Mouse (Mus musculus): ENCODE results near the gene Ift57.

Ift57 gene

GRCm38 (mm10) chr16:49698620-49699525 lies at the start of gene Ift57:
Ift57 (plus strand) TSS chr16:49699233.
- no peak for TF ChIP-seq GATA4 (IDR thresholded peaks at IDR 0.05; ENCODE audit: insufficient replicate concordance, low read length)

DNA sequence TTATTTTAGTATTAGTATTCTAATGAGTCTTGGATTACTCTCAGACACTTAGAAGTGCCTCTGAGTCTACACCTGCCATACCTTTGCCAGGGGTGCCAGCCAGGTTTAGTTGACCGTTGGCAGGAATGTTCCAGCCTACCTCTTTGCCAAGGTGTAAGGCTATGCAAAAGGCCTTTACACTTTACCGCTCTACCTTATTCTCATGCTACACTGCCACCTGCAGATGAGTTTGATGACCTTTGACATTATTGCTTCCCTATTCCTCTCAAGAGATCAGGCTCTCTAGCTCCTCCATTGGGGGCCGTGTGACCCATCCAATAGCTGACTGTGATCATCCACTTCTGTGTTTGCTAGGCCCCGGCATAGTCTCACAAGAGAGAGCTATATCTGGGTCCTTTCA lies 41.9 kb upstream of the Ift57 start:
- no peak for TF ChIP-seq GATA4 (IDR thresholded peaks at IDR 0.05; ENCODE audit: insufficient replicate concordance, low read length)

DNA sequence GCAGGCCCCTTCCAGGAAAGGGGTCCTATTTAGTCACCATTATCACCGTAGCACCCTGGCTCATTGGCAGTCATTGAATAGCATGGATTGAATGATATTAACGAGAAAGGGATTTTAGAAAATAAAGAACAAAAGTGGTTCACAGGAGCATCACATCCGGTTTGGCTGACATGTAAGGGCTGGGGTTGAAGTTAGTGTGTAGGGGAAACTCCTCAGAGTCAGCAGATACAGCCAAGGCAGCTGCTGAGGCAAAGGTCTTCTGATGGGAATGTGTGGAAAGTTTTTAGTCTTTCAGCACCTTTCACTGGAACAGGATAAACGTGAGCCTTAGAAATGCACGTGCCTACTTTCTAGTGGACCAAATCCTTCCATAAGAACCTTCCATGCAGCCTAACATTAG lies 41.0 kb upstream of the Ift57 start:
- no peak for TF ChIP-seq GATA4 (IDR thresholded peaks at IDR 0.05; ENCODE audit: insufficient replicate concordance, low read length)

DNA sequence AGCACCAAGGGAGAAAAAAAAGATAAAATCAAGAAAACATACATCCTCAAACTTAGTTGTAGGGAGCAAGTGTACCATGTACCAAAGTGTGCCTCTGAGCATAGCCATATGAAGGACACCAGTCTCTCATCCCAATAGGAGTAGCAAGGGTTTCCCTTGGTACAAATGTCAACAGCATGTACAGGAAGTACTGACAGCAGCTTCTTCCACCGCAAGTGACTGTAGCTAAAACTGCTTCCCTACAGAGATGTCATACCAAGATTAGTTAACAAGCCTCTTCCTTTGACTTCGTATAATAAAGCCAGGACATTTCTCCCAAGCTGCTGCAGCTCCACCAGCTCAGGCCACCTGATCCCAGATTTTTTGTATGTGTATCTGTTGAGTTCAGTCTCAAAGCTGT lies 39.9 kb upstream of the Ift57 start:
- no peak for TF ChIP-seq GATA4 (IDR thresholded peaks at IDR 0.05; ENCODE audit: insufficient replicate concordance, low read length)

DNA sequence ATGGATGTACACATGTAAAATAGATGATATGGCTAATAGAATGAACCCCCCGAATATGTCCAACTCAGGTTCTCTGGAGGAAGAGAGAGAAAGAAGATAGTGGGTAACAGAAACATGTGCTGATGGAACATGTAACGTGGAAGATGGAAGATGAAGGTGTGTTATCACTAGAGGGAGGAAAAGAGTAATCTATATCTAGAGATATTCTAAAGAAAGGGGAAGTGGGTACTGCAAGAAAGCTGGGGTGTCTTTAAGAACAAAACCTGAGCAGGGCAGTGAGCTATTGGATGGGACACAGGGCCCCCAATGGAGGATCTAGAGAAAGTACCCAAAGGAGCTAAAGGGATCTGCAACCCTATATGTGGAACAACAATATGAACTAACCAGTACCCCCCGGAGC lies 38.9 kb upstream of the Ift57 start:
- TF ChIP-seq GATA4 (IDR thresholded peaks at IDR 0.05; ENCODE audit: insufficient replicate concordance, low read length): no peak

DNA sequence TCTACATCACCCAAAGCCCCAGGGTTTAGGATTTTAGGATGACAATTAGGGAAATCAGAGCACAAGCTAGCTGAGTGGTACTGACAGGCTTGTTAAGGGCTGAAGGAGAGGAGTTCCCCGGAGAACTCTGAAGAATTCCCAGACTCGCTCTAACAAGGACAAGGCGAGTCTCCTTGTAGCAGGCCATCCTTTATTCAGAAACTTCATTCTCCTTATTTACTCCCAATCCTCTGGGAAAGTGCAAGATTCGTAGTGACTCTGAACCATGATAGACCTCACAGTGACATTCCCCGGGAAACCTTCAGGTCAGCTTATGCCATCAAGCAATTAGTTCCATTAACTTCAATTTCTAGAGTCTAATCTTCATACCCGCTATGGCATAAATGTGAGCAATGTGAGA lies 36.8 kb upstream of the Ift57 start:
- no peak for TF ChIP-seq GATA4 (IDR thresholded peaks at IDR 0.05; ENCODE audit: insufficient replicate concordance, low read length)

- TF ChIP-seq GATA4 (IDR thresholded peaks at IDR 0.05; ENCODE audit: insufficient replicate concordance, low read length): no peak
Observed at GRCm38 (mm10) chr16:49664677-49665076, 34.4 kb upstream of the Ift57 start.

GRCm38 (mm10) chr16:49679666-49680065 lies 19.4 kb upstream of the Ift57 start:
- no peak for TF ChIP-seq GATA4 (IDR thresholded peaks at IDR 0.05; ENCODE audit: insufficient replicate concordance, low read length)

GRCm38 (mm10) chr16:49684961-49685360 lies 14.1 kb upstream of the Ift57 start:
- no peak for TF ChIP-seq GATA4 (IDR thresholded peaks at IDR 0.05; ENCODE audit: insufficient replicate concordance, low read length)

GRCm38 (mm10) chr16:49699821-49700220 lies 788 bp downstream of the Ift57 start:
- TF ChIP-seq GATA4 (IDR thresholded peaks at IDR 0.05; ENCODE audit: insufficient replicate concordance, low read length): no peak

GRCm38 (mm10) chr16:49708074-49708473 lies 9.0 kb downstream of the Ift57 start:
- no peak for TF ChIP-seq GATA4 (IDR thresholded peaks at IDR 0.05; ENCODE audit: insufficient replicate concordance, low read length)

DNA sequence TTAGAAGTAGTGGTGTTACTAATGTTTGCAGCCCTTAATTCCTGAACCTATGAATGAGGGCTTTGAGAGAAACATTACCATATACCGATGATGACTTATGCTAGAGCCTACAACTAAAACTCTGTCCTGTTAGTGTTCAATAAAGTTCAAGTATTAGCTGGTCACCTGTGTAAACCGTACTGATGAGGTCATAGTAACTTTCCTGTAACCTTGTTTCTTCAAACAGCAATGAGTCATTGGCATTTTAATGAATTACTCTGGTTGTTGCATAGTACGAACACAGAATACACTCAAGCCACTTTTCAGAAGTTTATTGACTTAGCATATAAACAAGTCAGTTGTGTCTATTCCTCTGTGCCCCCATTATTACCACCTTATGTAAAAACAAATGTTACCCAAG lies 11.2 kb downstream of the Ift57 start:
- TF ChIP-seq GATA4 (IDR thresholded peaks at IDR 0.05; ENCODE audit: insufficient replicate concordance, low read length): no peak

DNA sequence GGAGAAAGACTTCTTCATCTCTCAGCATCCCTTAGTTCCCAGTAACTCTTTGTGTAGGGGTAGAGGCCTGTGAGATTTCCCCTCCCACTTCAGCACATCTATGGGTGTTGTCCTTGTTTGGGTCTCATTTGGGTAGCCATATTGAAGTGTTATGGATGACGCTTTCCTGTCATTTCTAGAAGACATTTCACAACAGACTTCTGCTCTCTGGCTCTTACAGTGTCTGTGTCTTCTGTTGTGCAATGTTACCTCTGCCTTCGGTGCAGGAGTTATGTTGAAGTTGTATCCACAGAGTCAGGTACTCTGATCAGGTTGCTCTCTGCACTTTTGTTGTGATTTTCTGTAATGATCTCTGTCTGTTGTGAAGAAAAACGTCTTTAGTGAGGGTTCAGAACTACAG lies 14.3 kb downstream of the Ift57 start:
- TF ChIP-seq GATA4 (IDR thresholded peaks at IDR 0.05; ENCODE audit: insufficient replicate concordance, low read length): no peak

DNA sequence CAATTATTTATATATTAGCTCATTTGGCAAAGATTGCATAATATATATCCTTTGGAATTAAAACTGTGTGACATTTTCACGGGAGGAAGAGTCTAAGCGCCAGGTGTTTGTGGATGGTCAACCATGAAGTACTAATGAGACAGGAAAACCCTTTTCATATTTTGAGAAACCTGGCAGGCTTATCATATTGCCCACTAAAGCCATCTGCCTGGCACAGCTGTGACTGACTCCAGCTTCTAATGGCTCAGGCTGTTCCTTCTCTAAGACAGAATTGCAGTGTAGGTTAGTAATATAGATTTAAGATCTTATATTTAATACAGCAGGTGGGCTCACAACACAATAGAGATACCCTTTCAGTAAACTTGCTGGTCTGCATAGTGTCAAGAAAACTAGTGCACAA lies 21.6 kb downstream of the Ift57 start:
- TF ChIP-seq GATA4 (IDR thresholded peaks at IDR 0.05; ENCODE audit: insufficient replicate concordance, low read length): no peak

- TF ChIP-seq GATA4 (IDR thresholded peaks at IDR 0.05; ENCODE audit: insufficient replicate concordance, low read length): no peak
Observed at GRCm38 (mm10) chr16:49721678-49722077, 22.6 kb downstream of the Ift57 start.

- no peak for TF ChIP-seq GATA4 (IDR thresholded peaks at IDR 0.05; ENCODE audit: insufficient replicate concordance, low read length)
Observed at GRCm38 (mm10) chr16:49723222-49723621, 24.2 kb downstream of the Ift57 start.

GRCm38 (mm10) chr16:49724232-49724631 lies 25.2 kb downstream of the Ift57 start:
- no peak for TF ChIP-seq GATA4 (IDR thresholded peaks at IDR 0.05; ENCODE audit: insufficient replicate concordance, low read length)
